Mouse (Mus musculus): ENCODE data around the gene Psma4.
"Not testable (repeated sequence)": the region's sequence is repeated elsewhere in the genome, so short reads cannot be mapped to it uniquely, and the experiment has no call there.

Gene Psma4

GRCm38 (mm10) chr9:54950575-54951321 lies at the start of gene Psma4, which contains the start of gene AY074887:
Gene Psma4 (plus strand): TSS chr9:54950790.
Gene AY074887 (minus strand): TSS chr9:54950998.
- peak; percentile 85 for DNase-seq (ENCODE audit: low spot score)

- DNase-seq (ENCODE audit: low spot score) = no peak
Observed at GRCm38 (mm10) chr9:54909446-54909845, 41.1 kb upstream of the Psma4 start.

- no peak for DNase-seq (ENCODE audit: low spot score)
Observed at GRCm38 (mm10) chr9:54915576-54915975, 35.0 kb upstream of the Psma4 start.

GRCm38 (mm10) chr9:54916401-54916800 lies 34.2 kb upstream of the Psma4 start:
- DNase-seq (ENCODE audit: low spot score) = no peak

- DNase-seq (ENCODE audit: low spot score) = peak; percentile 54
Observed at GRCm38 (mm10) chr9:54917010-54917677, 33.4 kb upstream of the Psma4 start, which contains the start of gene Hykk. Gene Hykk (plus strand): TSS chr9:54917283.

- DNase-seq (ENCODE audit: low spot score) = no peak
Observed at GRCm38 (mm10) chr9:54918191-54918590, 32.4 kb upstream of the Psma4 start.

GRCm38 (mm10) chr9:54918781-54919180 lies 31.8 kb upstream of the Psma4 start:
- DNase-seq (ENCODE audit: low spot score) = no peak

GRCm38 (mm10) chr9:54919946-54920345 lies 30.6 kb upstream of the Psma4 start:
- DNase-seq (ENCODE audit: low spot score) = no peak

- DNase-seq (ENCODE audit: low spot score) = no peak
Observed at GRCm38 (mm10) chr9:54930741-54931140, 19.8 kb upstream of the Psma4 start.

- DNase-seq (ENCODE audit: low spot score) = no peak
Observed at GRCm38 (mm10) chr9:54931765-54932164, 18.8 kb upstream of the Psma4 start.

GRCm38 (mm10) chr9:54932379-54932778 lies 18.2 kb upstream of the Psma4 start:
- DNase-seq (ENCODE audit: low spot score) = no peak

- no peak for DNase-seq (ENCODE audit: low spot score)
Observed at GRCm38 (mm10) chr9:54942071-54942470, 8.5 kb upstream of the Psma4 start.

GRCm38 (mm10) chr9:54944467-54944866 lies 6.1 kb upstream of the Psma4 start:
- no peak for DNase-seq (ENCODE audit: low spot score)

GRCm38 (mm10) chr9:54946256-54946655 lies 4.3 kb upstream of the Psma4 start:
- DNase-seq (ENCODE audit: low spot score) = no peak

- no peak for DNase-seq (ENCODE audit: low spot score)
Observed at GRCm38 (mm10) chr9:54949465-54949864, 1.1 kb upstream of the Psma4 start.

- DNase-seq (ENCODE audit: low spot score) = not testable (repeated sequence)
Observed at GRCm38 (mm10) chr9:54950162-54950561, 428 bp upstream of the Psma4 start.

- no peak for DNase-seq (ENCODE audit: low spot score)
Observed at GRCm38 (mm10) chr9:54961059-54961458, 10.5 kb downstream of the Psma4 start.

- no peak for DNase-seq (ENCODE audit: low spot score)
Observed at GRCm38 (mm10) chr9:54963669-54964068, 13.1 kb downstream of the Psma4 start.

- no peak for DNase-seq (ENCODE audit: low spot score)
Observed at GRCm38 (mm10) chr9:54969972-54970637, 19.5 kb downstream of the Psma4 start.

GRCm38 (mm10) chr9:54980674-54981073 lies 30.1 kb downstream of the Psma4 start, which contains the start of gene Chrna5:
Gene Chrna5 (plus strand): TSS chr9:54980880.
- DNase-seq (ENCODE audit: low spot score) = no peak

- peak; percentile 2 for DNase-seq (ENCODE audit: low spot score)
Observed at GRCm38 (mm10) chr9:54981291-54982191, 31.0 kb downstream of the Psma4 start.

- DNase-seq (ENCODE audit: low spot score) = no peak
Observed at GRCm38 (mm10) chr9:54982401-54982800, 31.8 kb downstream of the Psma4 start.

All from spleen, adult 12 weeks (tissue).